Mouse (Mus musculus) liver, adult 2 months (tissue): ENCODE results near the gene Rab5c.

Experiments
- CTCF ChIP-seq: fragments of 200-500 bp; IDR thresholded peaks from 2 replicates; pipeline ENCODE4 v1.5.1; 2011; ENCODE audit warnings: low read depth, low read length, control low read depth
- POLR2A ChIP-seq: fragments of 200-500 bp; IDR thresholded peaks from 2 replicates; pipeline ENCODE4 v1.6.1; 2011; ENCODE audit warnings: low read length, control low read depth; ENCODE audit not compliant: insufficient read depth; ENCODE audit errors: extremely low read depth

DNA sequence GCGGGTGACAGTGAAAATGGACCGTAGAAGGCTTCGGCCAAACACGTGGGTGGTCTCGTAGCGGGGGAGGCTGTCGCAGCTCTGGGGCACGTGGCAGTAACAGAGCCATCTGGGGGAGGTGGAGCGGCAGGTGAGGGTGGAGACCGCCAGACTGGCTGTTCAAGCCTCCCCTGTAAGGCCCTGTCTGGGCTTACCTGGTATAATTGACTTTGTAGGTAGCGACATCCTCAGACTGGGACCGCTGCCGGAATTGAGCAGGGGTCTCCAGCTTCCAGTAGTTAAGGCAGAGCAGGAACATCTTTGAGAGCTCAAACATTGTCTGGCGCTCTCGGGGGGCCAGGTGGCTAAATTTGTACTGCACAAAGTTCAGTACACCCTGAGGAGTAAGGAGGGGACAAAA lies 27.5 kb downstream of the Rab5c start:
- no peak for TF ChIP-seq POLR2A
- no peak for TF ChIP-seq CTCF
